Mouse (Mus musculus): ENCODE results near the gene Cux1.

Gene Cux1

DNA sequence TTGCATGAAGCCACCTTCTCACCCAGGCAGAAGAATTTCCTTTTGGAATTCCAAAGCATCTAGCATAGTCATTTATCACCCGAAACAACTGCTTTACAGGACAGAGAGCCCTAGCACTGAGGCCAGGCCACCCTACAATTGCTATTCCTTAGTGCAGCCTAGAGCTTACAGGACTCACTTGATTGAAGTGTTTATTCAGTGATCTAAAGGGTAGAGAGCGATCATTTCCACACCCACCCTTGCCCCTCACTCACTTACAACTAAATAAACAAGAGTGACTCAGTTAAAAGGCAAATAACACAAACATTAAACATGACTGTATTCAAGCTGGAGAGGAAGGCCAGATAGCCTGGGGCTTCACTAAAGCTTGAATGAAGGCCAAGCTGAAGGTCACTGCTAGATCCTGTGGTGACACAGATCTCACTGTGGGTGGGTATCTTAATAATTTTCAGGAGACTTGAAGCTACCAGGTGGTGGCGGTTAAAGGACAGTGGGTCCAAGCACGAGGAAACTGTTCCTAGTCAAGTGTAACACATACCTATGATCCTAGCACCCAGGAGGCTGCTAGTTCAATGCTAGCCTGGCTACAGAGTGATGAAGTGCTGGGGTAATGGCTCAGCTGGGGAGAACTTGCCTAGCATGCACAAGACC, 140.0 kb downstream of the Cux1 start:
- DNase-seq (ENCODE audit: low spot score) = no peak

DNA sequence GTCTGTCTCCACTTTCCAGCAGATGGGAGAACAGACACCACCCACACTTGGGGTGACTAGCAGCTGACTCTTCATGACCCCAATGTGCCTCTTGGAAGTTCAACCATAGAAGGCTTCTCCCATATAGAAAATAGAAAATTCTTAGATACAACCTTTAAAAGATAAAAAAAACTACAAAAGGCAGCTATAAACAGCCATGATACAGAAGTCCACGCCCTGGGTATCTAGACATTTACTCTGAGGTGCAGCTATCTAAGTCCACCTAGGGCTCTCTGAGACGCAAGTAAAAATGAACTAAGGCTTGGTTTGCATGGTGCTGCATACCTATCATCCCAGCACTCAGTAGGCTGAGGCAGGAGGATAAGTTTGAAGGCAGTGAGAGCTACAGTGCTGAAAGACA, 144.3 kb downstream of the Cux1 start:
- no peak for DNase-seq (ENCODE audit: low spot score)

DNA sequence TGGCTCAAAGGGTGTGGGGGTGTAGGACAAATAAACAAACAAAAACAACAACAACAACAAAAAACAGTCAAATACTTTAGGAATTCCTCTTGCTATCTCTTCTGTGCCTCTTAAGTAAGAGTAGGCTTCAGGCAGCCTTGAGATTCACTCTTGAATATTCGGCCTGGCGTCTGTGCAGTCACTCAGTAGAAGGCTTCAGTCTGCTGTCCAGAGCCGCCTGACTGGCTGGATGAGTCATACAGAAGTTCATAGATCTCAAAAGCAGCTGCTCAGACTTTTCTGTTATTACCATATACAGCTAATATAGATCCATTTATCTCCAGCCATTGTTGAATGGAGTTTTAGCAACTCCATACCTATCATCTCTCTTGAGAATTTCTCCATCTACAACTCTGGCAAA, 145.4 kb downstream of the Cux1 start:
- DNase-seq (ENCODE audit: low spot score) = no peak

- no peak for DNase-seq (ENCODE audit: low spot score)
These were observed 146.0 kb downstream of the Cux1 start for GRCm38 (mm10) chr5:136421316-136421715.

DNA sequence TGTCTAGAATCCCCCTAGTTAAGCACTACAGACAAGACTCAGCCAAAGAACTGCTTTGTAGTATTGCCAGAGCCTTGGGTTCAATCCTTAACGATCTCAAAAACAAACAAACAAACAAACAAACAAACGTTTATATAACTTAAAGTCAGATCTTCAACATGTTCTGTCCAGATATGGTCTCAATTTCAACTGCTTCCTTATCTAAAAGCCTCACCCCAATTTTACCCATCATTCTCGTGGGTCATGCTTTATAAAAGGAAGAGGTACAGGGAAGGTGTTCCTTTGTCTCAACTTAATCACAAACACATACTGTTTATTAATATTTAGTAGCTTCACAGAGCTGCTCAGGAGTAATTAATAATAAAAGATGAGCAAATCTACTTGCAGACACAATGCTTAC, 146.9 kb downstream of the Cux1 start:
- no peak for DNase-seq (ENCODE audit: low spot score)

- DNase-seq (ENCODE audit: low spot score) = no peak
These were observed 149.4 kb downstream of the Cux1 start for GRCm38 (mm10) chr5:136417891-136418290.

DNA sequence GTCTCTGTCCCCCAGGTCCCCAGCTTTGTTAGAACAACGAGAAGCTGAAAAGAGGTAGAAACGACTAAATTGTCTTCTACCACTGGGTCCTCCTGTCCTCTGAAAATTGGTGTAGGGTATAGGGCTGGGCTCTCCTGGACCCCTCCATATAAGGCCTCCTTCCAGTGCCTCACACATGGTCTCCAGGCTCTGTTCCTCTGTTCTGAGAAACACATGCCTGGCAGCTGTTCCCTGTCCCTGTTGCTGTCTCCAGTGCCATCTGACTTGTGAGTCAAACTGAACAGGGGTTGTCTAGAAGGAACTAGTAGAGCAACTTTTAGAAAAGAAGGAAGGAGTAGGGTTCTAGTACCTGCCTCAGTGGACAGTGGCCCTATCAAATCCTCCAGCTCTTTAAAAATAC, 152.8 kb downstream of the Cux1 start:
- DNase-seq (ENCODE audit: low spot score) = no peak

GRCm38 (mm10) chr5:136410681-136411181, 156.6 kb downstream of the Cux1 start:
- DNase-seq (ENCODE audit: low spot score) = no peak

- DNase-seq (ENCODE audit: low spot score) = no peak
These were observed 160.9 kb downstream of the Cux1 start for GRCm38 (mm10) chr5:136406357-136406756.

DNA sequence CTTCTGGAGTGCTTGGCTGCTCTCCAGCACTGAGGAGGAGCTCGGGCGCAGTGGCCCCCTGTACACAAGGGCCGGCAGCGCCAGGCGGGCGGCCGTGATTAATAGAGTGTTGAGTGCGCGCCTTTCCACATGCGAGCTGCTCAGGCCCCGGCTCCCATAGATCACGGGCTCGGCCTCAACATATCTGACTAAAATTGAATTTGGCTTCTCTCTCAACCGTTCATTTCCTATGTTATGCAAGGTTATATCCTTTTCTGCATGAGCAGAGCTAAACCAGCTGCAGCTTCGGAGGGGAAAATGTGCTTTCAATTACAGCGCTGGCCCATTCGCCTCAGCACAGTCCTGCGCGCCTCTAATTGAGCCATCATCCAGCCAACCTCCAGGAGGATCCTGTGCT, 163.7 kb downstream of the Cux1 start:
- DNase-seq (ENCODE audit: low spot score) = peak; percentile 74

GRCm38 (mm10) chr5:136402622-136403564, 164.4 kb downstream of the Cux1 start:
- no peak for DNase-seq (ENCODE audit: low spot score)

- DNase-seq (ENCODE audit: low spot score) = no peak
These were observed 168.6 kb downstream of the Cux1 start for GRCm38 (mm10) chr5:136398706-136399105.

DNA sequence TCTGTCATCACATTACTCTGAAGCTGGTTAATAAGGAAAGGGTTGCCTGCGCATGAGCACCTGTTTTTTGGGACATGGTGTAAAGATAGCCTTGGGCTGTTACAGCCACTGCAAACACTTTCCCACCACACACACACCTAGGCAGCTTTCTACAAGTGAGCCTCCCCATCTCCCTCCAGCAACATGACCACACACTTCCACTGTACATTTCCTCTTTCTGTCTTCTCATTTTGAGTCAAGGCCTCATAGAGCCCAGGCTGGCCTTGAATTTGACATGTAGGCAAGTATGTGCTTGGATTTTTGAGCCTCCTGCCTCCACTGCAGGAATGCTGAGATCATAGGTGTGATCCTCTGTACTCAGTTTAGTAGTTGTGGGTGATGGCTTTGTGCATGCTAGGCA, 170.6 kb downstream of the Cux1 start:
- DNase-seq (ENCODE audit: low spot score) = no peak

- no peak for DNase-seq (ENCODE audit: low spot score)
These were observed 171.0 kb downstream of the Cux1 start for GRCm38 (mm10) chr5:136396256-136396655.

DNA sequence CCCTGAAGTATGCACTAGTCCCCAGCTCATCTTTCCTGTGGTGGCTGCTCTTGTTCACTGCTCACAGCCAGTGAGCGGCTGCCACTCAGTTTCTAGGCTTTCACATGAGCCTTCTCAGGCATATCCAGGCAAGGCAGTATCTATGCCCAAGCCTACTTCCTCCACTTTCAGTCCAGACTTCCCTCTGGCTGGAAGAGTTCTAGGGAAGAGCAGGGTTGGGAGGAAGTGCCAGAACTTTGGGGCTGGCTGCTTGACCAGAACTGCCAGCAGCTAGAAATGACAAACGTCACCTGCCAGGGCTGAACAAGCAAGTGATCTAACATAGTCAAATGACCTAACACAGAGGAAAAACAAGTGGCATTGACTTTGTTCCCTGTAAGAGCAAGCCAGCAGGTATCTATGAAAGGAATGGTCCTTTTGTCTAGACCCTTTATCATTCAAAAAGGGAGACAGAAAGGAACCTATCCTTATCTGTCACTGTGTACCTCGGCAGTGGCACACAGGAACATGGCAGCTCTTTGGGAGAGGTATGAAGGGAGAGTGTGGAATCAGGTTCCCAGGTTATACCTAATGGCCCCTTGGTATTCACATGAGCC, 171.6 kb downstream of the Cux1 start:
- no peak for DNase-seq (ENCODE audit: low spot score)

- DNase-seq (ENCODE audit: low spot score) = no peak
These were observed 172.6 kb downstream of the Cux1 start for GRCm38 (mm10) chr5:136394517-136395212.

GRCm38 (mm10) chr5:136393621-136394020, 173.7 kb downstream of the Cux1 start:
- DNase-seq (ENCODE audit: low spot score) = no peak

- no peak for DNase-seq (ENCODE audit: low spot score)
These were observed 180.5 kb downstream of the Cux1 start for GRCm38 (mm10) chr5:136386757-136387156.

- no peak for DNase-seq (ENCODE audit: low spot score)
These were observed 182.1 kb downstream of the Cux1 start for GRCm38 (mm10) chr5:136385161-136385560.

DNA sequence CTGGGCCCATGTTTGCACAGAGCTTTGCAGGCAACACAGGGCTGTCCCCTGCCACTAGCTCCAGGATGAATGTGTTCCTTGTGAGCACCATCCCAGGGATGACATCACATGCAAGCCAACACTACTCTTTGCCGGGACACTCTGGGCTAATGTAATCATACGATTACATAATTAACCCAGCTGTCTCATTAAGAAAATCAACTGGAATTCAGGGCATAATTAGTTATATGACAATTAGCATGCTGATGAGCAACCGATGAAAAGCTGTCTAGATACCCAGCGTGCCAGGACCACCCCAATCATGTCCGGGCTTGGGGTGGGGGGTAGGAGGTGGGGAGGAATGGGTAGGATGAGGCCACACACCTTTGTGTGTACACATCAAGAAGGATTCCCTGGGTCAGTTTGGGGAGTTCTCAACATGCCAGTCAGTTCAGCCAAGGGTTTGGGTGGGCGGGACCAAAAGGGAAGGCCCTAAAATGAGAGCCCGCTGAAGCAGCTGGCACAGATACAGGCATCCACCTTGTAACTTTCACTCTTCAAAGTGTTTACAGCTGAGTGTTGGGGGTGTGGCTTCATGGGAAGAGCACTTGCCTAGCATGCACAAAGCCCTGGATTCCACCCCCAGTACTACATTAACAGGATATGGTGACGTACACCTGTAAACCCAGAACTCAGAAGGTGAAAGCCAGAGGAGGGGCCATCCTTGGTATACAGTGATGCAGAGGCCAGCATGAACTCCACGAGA, 184.9 kb downstream of the Cux1 start:
- no peak for DNase-seq (ENCODE audit: low spot score)

DNA sequence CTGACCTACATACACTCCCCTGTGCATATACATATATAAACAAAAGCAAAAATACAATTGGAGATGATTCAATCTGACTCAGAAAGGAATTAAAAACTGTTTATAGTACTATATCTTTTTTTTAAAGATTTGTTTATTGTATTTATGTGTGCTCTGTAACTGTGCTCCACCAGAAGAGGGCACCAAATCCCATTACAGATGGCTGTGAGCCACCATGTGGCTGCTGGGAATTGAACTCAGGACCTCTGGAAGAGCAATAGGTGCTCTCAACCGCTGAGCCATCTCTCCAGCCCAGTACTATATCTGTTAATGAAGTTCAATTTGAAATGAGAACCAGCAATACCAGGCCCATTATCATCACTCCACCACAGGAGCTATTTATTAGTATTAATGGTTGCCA, 187.9 kb downstream of the Cux1 start:
- no peak for DNase-seq (ENCODE audit: low spot score)
